Mouse (Mus musculus): ENCODE data around the gene Zfyve28. TPM values are rescaled to one million over a fixed set of nuclear protein-coding genes. Genes with fewer than 3 reads are reported as not detected.

Gene Zfyve28
- polyA plus RNA-seq, 1 experiment from 2014 or later, result 0.37 TPM

DNA sequence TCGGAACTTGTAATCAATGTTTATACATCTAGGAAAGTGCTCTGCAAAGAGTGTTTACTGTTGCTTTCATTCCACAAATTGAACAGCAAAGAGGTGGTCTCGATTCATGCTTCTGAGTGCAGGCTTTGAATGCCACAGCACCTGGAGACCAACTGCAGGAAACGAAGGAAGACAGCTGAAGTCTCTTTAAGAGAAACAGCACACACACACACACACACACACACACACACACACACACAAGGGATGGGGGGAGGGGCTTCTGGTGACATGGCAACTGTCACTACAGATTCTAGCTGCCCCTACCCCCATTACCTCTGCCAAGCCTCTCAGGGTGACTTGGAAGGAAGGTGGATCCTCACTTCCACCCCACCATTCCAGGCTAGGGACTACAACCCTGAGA is 80.7 kb downstream of the Zfyve28 start:
- no peak for ATAC-seq (ENCODE audit: insufficient number of reproducible peaks, low FRiP score)
- no peaks in the 10 kb centered on the region for H3K36me3 ChIP-seq
- no peaks in the 10 kb centered on the region for H3K9me3 ChIP-seq (replicated peaks)
- no peak overlapping the region for H3K4me3 ChIP-seq
- H3K4me2 ChIP-seq, result no peak overlapping the region
- H3K9ac ChIP-seq, result no peak overlapping the region
- peaks cover 9% of the 10 kb centered on the region; the same call in 1 of the 2 replicates for H3K4me1 ChIP-seq (replicated peaks)
- no peaks in the 10 kb centered on the region for H3K27me3 ChIP-seq (replicated peaks)
- WGBS, result 54% methylated on average over 3 of the region's 3 CpGs
- no peak overlapping the region for H3K27ac ChIP-seq (ENCODE audit: poor library complexity, severe bottlenecking)

- Histone ChIP-seq H3K27me3 (replicated peaks) (no peaks in the 10 kb centered on the region), H3K36me3 (no peaks in the 10 kb centered on the region), H3K4me3 (no peak overlapping the region), H3K4me1 (replicated peaks) (peaks cover 16% of the 10 kb centered on the region), H3K27ac (ENCODE audit: poor library complexity, severe bottlenecking) (no peak overlapping the region), H3K4me2 (no peak overlapping the region), H3K9ac (no peak overlapping the region), H3K9me3 (replicated peaks) (no peaks in the 10 kb centered on the region)
- WGBS, result 25% methylated on average over 2 of the region's 2 CpGs
- ATAC-seq (ENCODE audit: insufficient number of reproducible peaks, low FRiP score), result no peak
These were observed 82.5 kb downstream of the Zfyve28 start for GRCm38 (mm10) chr5:34205788-34206187.

- peaks cover 16% of the 10 kb centered on the region for H3K4me1 ChIP-seq (replicated peaks)
- H3K9me3 ChIP-seq (replicated peaks), result no peaks in the 10 kb centered on the region
- WGBS, result 77% methylated on average over 2 of the region's 2 CpGs
- no peak overlapping the region for H3K27ac ChIP-seq (ENCODE audit: poor library complexity, severe bottlenecking)
- H3K9ac ChIP-seq, result no peak overlapping the region
- H3K4me2 ChIP-seq, result no peak overlapping the region
- no peak for ATAC-seq (ENCODE audit: insufficient number of reproducible peaks, low FRiP score)
- H3K27me3 ChIP-seq (replicated peaks), result no peaks in the 10 kb centered on the region
- no peak overlapping the region for H3K4me3 ChIP-seq
- H3K36me3 ChIP-seq, result no peaks in the 10 kb centered on the region
These were observed 83.3 kb downstream of the Zfyve28 start for GRCm38 (mm10) chr5:34204911-34205310.

DNA sequence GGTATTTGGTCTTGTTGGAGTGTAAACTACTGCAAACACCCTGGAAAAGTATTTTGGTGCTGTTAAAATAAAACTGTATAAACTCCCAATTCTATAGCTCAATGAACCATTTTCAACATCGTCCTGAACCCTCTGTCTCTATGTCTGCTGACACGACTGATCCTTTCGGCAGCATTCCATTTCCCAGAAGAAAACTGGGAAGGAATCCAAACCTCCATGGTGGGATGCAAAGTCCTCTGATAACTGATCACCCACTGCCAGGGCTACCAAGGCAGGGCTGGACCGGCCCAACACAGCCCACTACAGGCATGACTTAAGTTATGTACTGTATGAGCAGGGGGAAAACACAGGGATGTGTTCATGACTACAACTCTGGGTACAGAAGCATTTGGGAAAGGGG is 86.2 kb downstream of the Zfyve28 start:
- no peak for ATAC-seq (ENCODE audit: insufficient number of reproducible peaks, low FRiP score)
- Histone ChIP-seq H3K4me3 (no peak overlapping the region), H3K9me3 (replicated peaks) (no peaks in the 10 kb centered on the region), H3K4me1 (replicated peaks) (peaks cover 16% of the 10 kb centered on the region), H3K27me3 (replicated peaks) (0 out of 2 replicates have a peak, but pooled peaks cover 5% of the 10 kb centered on the region), H3K4me2 (no peak overlapping the region), H3K27ac (ENCODE audit: poor library complexity, severe bottlenecking) (no peak overlapping the region), H3K36me3 (no peaks in the 10 kb centered on the region), H3K9ac (no peak overlapping the region)
- 50% methylated on average over 4 of the region's 4 CpGs for WGBS

GRCm38 (mm10) chr5:34201396-34201795 is 86.9 kb downstream of the Zfyve28 start:
- H3K27me3 ChIP-seq (replicated peaks), result 0 out of 2 replicates have a peak, but pooled peaks cover 5% of the 10 kb centered on the region
- ATAC-seq (ENCODE audit: insufficient number of reproducible peaks, low FRiP score), result no peak
- no peak overlapping the region for H3K4me2 ChIP-seq
- peaks cover 15% of the 10 kb centered on the region for H3K4me1 ChIP-seq (replicated peaks)
- H3K36me3 ChIP-seq, result no peaks in the 10 kb centered on the region
- H3K4me3 ChIP-seq, result no peak overlapping the region
- WGBS, result 72% methylated on average over 2 of the region's 2 CpGs
- H3K9me3 ChIP-seq (replicated peaks), result no peaks in the 10 kb centered on the region
- no peak overlapping the region for H3K9ac ChIP-seq
- no peak overlapping the region for H3K27ac ChIP-seq (ENCODE audit: poor library complexity, severe bottlenecking)

GRCm38 (mm10) chr5:34198615-34199014 is 89.6 kb downstream of the Zfyve28 start:
- no peak overlapping the region for H3K9ac ChIP-seq
- H3K27ac ChIP-seq (ENCODE audit: poor library complexity, severe bottlenecking), result no peak overlapping the region
- no peaks in the 10 kb centered on the region for H3K9me3 ChIP-seq (replicated peaks)
- 0 out of 2 replicates have a peak, but pooled peaks cover 5% of the 10 kb centered on the region for H3K27me3 ChIP-seq (replicated peaks)
- no peak overlapping the region for H3K4me3 ChIP-seq
- 81% methylated on average over 6 of the region's 6 CpGs for WGBS
- no peak for ATAC-seq (ENCODE audit: insufficient number of reproducible peaks, low FRiP score)
- H3K36me3 ChIP-seq, result no peaks in the 10 kb centered on the region
- H3K4me1 ChIP-seq (replicated peaks), result peaks cover 8% of the 10 kb centered on the region
- no peak overlapping the region for H3K4me2 ChIP-seq

GRCm38 (mm10) chr5:34197243-34197642 is 91.0 kb downstream of the Zfyve28 start:
- Histone ChIP-seq H3K4me2 (no peak overlapping the region), H3K27ac (ENCODE audit: poor library complexity, severe bottlenecking) (no peak overlapping the region), H3K27me3 (replicated peaks) (0 out of 2 replicates have a peak, but pooled peaks cover 5% of the 10 kb centered on the region), H3K36me3 (no peaks in the 10 kb centered on the region), H3K9ac (no peak overlapping the region), H3K4me1 (replicated peaks) (peaks cover 8% of the 10 kb centered on the region), H3K4me3 (no peak overlapping the region), H3K9me3 (replicated peaks) (no peaks in the 10 kb centered on the region)
- WGBS, result 77% methylated on average over 4 of the region's 4 CpGs
- ATAC-seq (ENCODE audit: insufficient number of reproducible peaks, low FRiP score), result no peak

GRCm38 (mm10) chr5:34196423-34196822 is 91.8 kb downstream of the Zfyve28 start:
- H3K4me3 ChIP-seq, result no peak overlapping the region
- ATAC-seq (ENCODE audit: insufficient number of reproducible peaks, low FRiP score), result no peak
- H3K36me3 ChIP-seq, result no peaks in the 10 kb centered on the region
- WGBS, result 68% methylated on average over 7 of the region's 7 CpGs
- H3K27me3 ChIP-seq (replicated peaks), result 0 out of 2 replicates have a peak, but pooled peaks cover 5% of the 10 kb centered on the region
- H3K27ac ChIP-seq (ENCODE audit: poor library complexity, severe bottlenecking), result no peak overlapping the region
- no peaks in the 10 kb centered on the region for H3K9me3 ChIP-seq (replicated peaks)
- H3K4me2 ChIP-seq, result no peak overlapping the region
- H3K9ac ChIP-seq, result no peak overlapping the region
- H3K4me1 ChIP-seq (replicated peaks), result peaks cover 9% of the 10 kb centered on the region

DNA sequence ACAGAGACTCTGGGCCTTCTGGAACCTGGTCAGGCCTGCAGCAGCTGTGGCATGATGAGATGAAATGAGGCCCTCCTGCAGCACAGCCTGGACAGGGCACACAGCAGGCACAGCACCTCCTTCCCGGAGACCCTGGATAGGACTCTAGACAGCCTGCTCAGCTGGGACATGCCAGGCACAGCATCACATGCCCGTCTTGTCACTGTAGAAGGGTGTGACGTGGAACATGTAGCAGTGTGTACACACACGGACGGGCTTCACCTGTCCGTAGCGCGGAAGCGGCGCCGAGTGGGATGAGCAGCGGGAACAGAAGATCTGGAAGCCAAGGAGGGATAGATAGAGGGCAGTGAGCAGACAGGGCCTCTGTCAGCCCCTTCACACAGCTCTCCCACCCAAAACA is 92.5 kb downstream of the Zfyve28 start:
- Histone ChIP-seq H3K4me3 (no peak overlapping the region), H3K9me3 (replicated peaks) (no peaks in the 10 kb centered on the region), H3K27ac (ENCODE audit: poor library complexity, severe bottlenecking) (no peak overlapping the region), H3K9ac (no peak overlapping the region), H3K36me3 (no peaks in the 10 kb centered on the region), H3K27me3 (replicated peaks) (0 out of 2 replicates have a peak, but pooled peaks cover 5% of the 10 kb centered on the region), H3K4me1 (replicated peaks) (peaks cover 9% of the 10 kb centered on the region), H3K4me2 (no peak overlapping the region)
- WGBS, result 91% methylated on average over 12 of the region's 12 CpGs
- ATAC-seq (ENCODE audit: insufficient number of reproducible peaks, low FRiP score), result no peak

DNA sequence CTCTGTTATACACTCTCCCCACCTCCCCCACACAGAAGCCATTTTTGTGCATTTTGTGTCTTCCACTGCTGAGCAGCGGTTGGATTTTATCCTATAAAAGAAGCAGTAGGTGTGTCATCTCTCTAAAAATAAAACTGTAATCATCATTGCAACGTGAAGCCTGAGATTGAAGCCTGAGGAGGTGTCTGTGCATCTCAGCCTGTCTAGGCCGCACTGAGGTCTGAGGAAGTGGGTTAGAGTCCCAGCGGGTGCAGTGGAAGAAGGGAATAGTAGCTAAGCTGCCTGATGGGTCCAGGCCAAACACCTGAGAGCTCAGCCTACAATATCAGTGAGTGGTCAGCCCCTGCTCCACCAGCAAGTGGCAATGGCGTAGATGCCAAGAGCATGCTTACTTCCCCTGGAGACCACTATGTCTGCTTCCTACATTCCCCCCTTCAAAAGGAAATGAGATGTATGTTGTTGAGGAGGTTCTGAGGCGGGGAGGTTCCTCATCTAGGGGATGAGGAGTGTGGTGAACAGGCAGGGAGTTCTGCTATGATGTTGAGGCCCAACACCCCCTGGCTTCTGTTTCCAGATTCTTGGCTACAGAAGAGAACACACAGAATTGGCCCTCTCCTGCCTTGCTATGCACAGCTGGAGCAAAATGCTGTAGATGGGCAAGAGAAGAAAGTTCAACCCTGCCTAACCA is 93.1 kb downstream of the Zfyve28 start:
- H3K36me3 ChIP-seq, result no peaks in the 10 kb centered on the region
- no peak overlapping the region for H3K4me2 ChIP-seq
- no peak overlapping the region for H3K4me3 ChIP-seq
- 66% methylated on average over 6 of the region's 6 CpGs for WGBS
- H3K27ac ChIP-seq (ENCODE audit: poor library complexity, severe bottlenecking), result no peak overlapping the region
- H3K9me3 ChIP-seq (replicated peaks), result no peaks in the 10 kb centered on the region
- no peak for ATAC-seq (ENCODE audit: insufficient number of reproducible peaks, low FRiP score)
- H3K4me1 ChIP-seq (replicated peaks), result peaks cover 12% of the 10 kb centered on the region
- H3K9ac ChIP-seq, result no peak overlapping the region
- 0 out of 2 replicates have a peak, but pooled peaks cover 5% of the 10 kb centered on the region for H3K27me3 ChIP-seq (replicated peaks)

GRCm38 (mm10) chr5:34194426-34194825 is 93.8 kb downstream of the Zfyve28 start:
- Histone ChIP-seq H3K9me3 (replicated peaks) (no peaks in the 10 kb centered on the region), H3K4me1 (replicated peaks) (peaks cover 17% of the 10 kb centered on the region), H3K4me2 (no peak overlapping the region), H3K4me3 (no peak overlapping the region), H3K36me3 (no peaks in the 10 kb centered on the region), H3K9ac (no peak overlapping the region), H3K27me3 (replicated peaks) (0 out of 2 replicates have a peak, but pooled peaks cover 5% of the 10 kb centered on the region), H3K27ac (ENCODE audit: poor library complexity, severe bottlenecking) (no peak overlapping the region)
- ATAC-seq (ENCODE audit: insufficient number of reproducible peaks, low FRiP score), result no peak
- 70% methylated on average over 1 of the region's 1 CpGs for WGBS

GRCm38 (mm10) chr5:34191843-34192242 is 96.4 kb downstream of the Zfyve28 start:
- no peaks in the 10 kb centered on the region for H3K9me3 ChIP-seq (replicated peaks)
- 83% methylated on average over 4 of the region's 4 CpGs for WGBS
- H3K9ac ChIP-seq, result no peak overlapping the region
- H3K27me3 ChIP-seq (replicated peaks), result no peaks in the 10 kb centered on the region
- H3K4me3 ChIP-seq, result no peak overlapping the region
- H3K27ac ChIP-seq (ENCODE audit: poor library complexity, severe bottlenecking), result no peak overlapping the region
- no peak for ATAC-seq (ENCODE audit: insufficient number of reproducible peaks, low FRiP score)
- peaks cover 29% of the 10 kb centered on the region for H3K4me1 ChIP-seq (replicated peaks)
- no peak overlapping the region for H3K4me2 ChIP-seq
- H3K36me3 ChIP-seq, result no peaks in the 10 kb centered on the region
